In genomic region chr11:23895060-23895426, GRCm38 (mm10) we compare ENCODE assay signal across 8 mouse cellular contexts. TPM values are rescaled to one million over a fixed set of nuclear protein-coding genes. Genes with fewer than 3 reads are reported as not detected.
DNase-seq lines count a peak whose midpoint lies in the region; ATAC-seq and TF ChIP-seq lines count a peak whose summit lies in the region.

Gene Papolg, minus strand, starts transcription at chr11:23895253.

- H3K36me3 ChIP-seq in ES-Bruce4 (ENCODE audit: control insufficient read depth, insufficient read depth, low read length, poor library complexity, severe bottlenecking): no peaks in the 10 kb centered on the region; the same call in 1 of the 2 replicates
- peaks cover 9% of the 10 kb centered on the region for H3K36me3 ChIP-seq in forebrain, embryonic 13.5 days (ENCODE audit: poor library complexity, severe bottlenecking)
- H3K36me3 ChIP-seq in liver, postnatal 0 days (replicated peaks; ENCODE audit: insufficient read depth, low read length): peaks cover 5% of the 10 kb centered on the region
- peaks cover 6% of the 10 kb centered on the region for H3K36me3 ChIP-seq in neural tube, embryonic 14.5 days (ENCODE audit: control insufficient read depth, insufficient read depth, low read length)

- TF ChIP-seq CTCF in ES-Bruce4 (IDR thresholded peaks at IDR 0.05; ENCODE audit: low read depth, low read length): no peak
- TF ChIP-seq CTCF in liver, postnatal 0 days (IDR thresholded peaks at IDR 0.05; ENCODE audit: low read depth): no peak

- H3K4me1 ChIP-seq in ES-Bruce4 (ENCODE audit: control insufficient read depth, insufficient read depth, low read length): no peaks in the 10 kb centered on the region
- H3K4me1 ChIP-seq in forebrain, embryonic 13.5 days: peaks cover 17% of the 10 kb centered on the region
- H3K4me1 ChIP-seq in liver, postnatal 0 days (ENCODE audit: insufficient read depth): peaks cover 6% of the 10 kb centered on the region
- H3K4me1 ChIP-seq in neural tube, embryonic 14.5 days (ENCODE audit: control insufficient read depth, insufficient read depth, low read length): peaks cover 6% of the 10 kb centered on the region; the same call in 1 of the 2 replicates

- intact Hi-C loops in heart, postnatal 10 days (cut with DNase I): loop anchor here (2.0 kb wide), 1 partner anchor 60 kb away; no protein-coding TSS in a partner anchor

- WGBS in forebrain, embryonic 13.5 days: 0% methylated on average over 21 of the region's 21 CpGs
- WGBS in large intestine, adult 2 months: 2% methylated on average over 21 of the region's 21 CpGs
- under 1% methylated on average over 21 of the region's 21 CpGs for WGBS in liver, postnatal 0 days (ENCODE audit: insufficient replicate concordance)
- WGBS in neural tube, embryonic 14.5 days: 0% methylated on average over 21 of the region's 21 CpGs

- H3K9me3 ChIP-seq in ES-Bruce4 (replicated peaks; ENCODE audit: control insufficient read depth, insufficient read depth, low read length, poor library complexity, severe bottlenecking): no peaks in the 10 kb centered on the region
- no peaks in the 10 kb centered on the region for H3K9me3 ChIP-seq in forebrain, embryonic 13.5 days (replicated peaks)
- no peaks in the 10 kb centered on the region for H3K9me3 ChIP-seq in liver, postnatal 0 days (ENCODE audit: low read length)
- H3K9me3 ChIP-seq in neural tube, embryonic 14.5 days (ENCODE audit: control insufficient read depth, low read length): no peaks in the 10 kb centered on the region

- peak within 1 kb of the TSS; percentile 46 for H3K27ac ChIP-seq in ES-Bruce4 (ENCODE audit: insufficient read depth, low read length)
- H3K27ac ChIP-seq in forebrain, embryonic 13.5 days: peak within 1 kb of the TSS; percentile 94
- peak within 1 kb of the TSS; percentile 93 for H3K27ac ChIP-seq in liver, postnatal 0 days (ENCODE audit: low read depth)
- H3K27ac ChIP-seq in neural tube, embryonic 14.5 days (ENCODE audit: low read depth, low read length): peak within 1 kb of the TSS; percentile 92

- peak; percentile 93 to 95 for DNase-seq in heart, postnatal 10 days
- peak; percentile 66 for DNase-seq in large intestine, adult 2 months (ENCODE audit: low read depth, low spot score)
- peak; percentile 96 for DNase-seq in liver, postnatal 0 days
- peak; percentile 96 for DNase-seq in testis, postnatal 10 days (ENCODE audit: low spot score)

- H3K27me3 ChIP-seq in ES-Bruce4 (ENCODE audit: control insufficient read depth, insufficient read depth, low read length, poor library complexity, severe bottlenecking): peaks cover 2% of the 10 kb centered on the region
- H3K27me3 ChIP-seq in forebrain, embryonic 13.5 days: no peaks in the 10 kb centered on the region
- H3K27me3 ChIP-seq in liver, postnatal 0 days (ENCODE audit: insufficient read depth, low read length): no peaks in the 10 kb centered on the region
- no peaks in the 10 kb centered on the region for H3K27me3 ChIP-seq in neural tube, embryonic 14.5 days (ENCODE audit: control insufficient read depth, insufficient read depth, low read length)

- peak within 1 kb of the TSS; percentile 72 for H3K4me2 ChIP-seq in forebrain, embryonic 13.5 days
- peak within 1 kb of the TSS; percentile 98 for H3K4me2 ChIP-seq in liver, postnatal 0 days (ENCODE audit: low read depth, low read length)
- H3K4me2 ChIP-seq in neural tube, embryonic 14.5 days (ENCODE audit: low read depth, low read length): peak within 1 kb of the TSS; percentile 68

- peak; percentile 64 for TF ChIP-seq POLR2A in ES-Bruce4 (IDR thresholded peaks at IDR 0.05; ENCODE audit: insufficient read depth, low read length)

- ATAC-seq in cerebellum, adult (ENCODE audit: insufficient number of reproducible peaks, low FRiP score, low TSS enrichment): peak; percentile 99
- peak; percentile 100 for ATAC-seq in forebrain, embryonic 13.5 days
- ATAC-seq in liver, postnatal 0 days: peak; percentile 100
- peak; percentile 100 for ATAC-seq in neural tube, embryonic 14.5 days (ENCODE audit: low read depth)

- H3K4me3 ChIP-seq in ES-Bruce4 (ENCODE audit: low read depth, low read length): peak within 1 kb of the TSS; percentile 82
- peak within 1 kb of the TSS; percentile 97 for H3K4me3 ChIP-seq in forebrain, embryonic 13.5 days
- peak within 1 kb of the TSS; percentile 99 for H3K4me3 ChIP-seq in liver, postnatal 0 days (ENCODE audit: low read depth, low read length)
- peak within 1 kb of the TSS; percentile 68 for H3K4me3 ChIP-seq in neural tube, embryonic 14.5 days (ENCODE audit: low read depth, low read length)

- TF ChIP-seq EP300 in ES-Bruce4 (IDR thresholded peaks at IDR 0.05; ENCODE audit: insufficient read depth, low read depth, low read length): no peak
- TF ChIP-seq EP300 in liver, postnatal 0 days (IDR thresholded peaks at IDR 0.05; ENCODE audit: low read depth): no peak

- peak within 1 kb of the TSS; percentile 72 for H3K9ac ChIP-seq in ES-Bruce4 (ENCODE audit: low read depth, poor library complexity, severe bottlenecking)
- H3K9ac ChIP-seq in forebrain, embryonic 13.5 days: peak within 1 kb of the TSS; percentile 93
- H3K9ac ChIP-seq in liver, postnatal 0 days (replicated peaks): peak within 1 kb of the TSS; percentile 91
- H3K9ac ChIP-seq in neural tube, embryonic 14.5 days (replicated peaks; ENCODE audit: low read depth, low read length): peak within 1 kb of the TSS; percentile 74

RNA-seq across cellular contexts. Expression of gene Papolg, which starts in this region (rescaled TPM):
- polyA plus RNA-seq in ES-Bruce4 (2011; ENCODE audit: insufficient read depth, insufficient read length, low read depth, missing spikeins): 31.1 and 34.1 TPM in 2 replicates
- polyA plus RNA-seq in forebrain, embryonic 13.5 days (2015; fragmentation: Nextera tagmentation; extraction: Ambion mirVana): 27.4 and 28.0 TPM in 2 replicates
- 1 to 10 TPM; 8.6 to 10.0 TPM for total RNA-seq in heart, postnatal 10 days (2021)
- 2.5 and 3.4 TPM in 2 replicates for polyA plus RNA-seq in large intestine, adult 2 months (2012; rRNA removed)
- 2.3 and 2.5 TPM in 2 replicates for polyA plus RNA-seq in liver, postnatal 0 days (2015; fragmentation: Nextera tagmentation; extraction: Ambion mirVana)
- polyA plus RNA-seq in neural tube, embryonic 14.5 days (2014; fragmentation: Nextera tagmentation; extraction: Ambion mirVana): 23.9 and 24.9 TPM in 2 replicates

Comparison
In these comparisons a context has a peak if more than half of its experiments do, and no peak if none do; other contexts are left out.
1. Peak in every context shown above with its lines: DNase-seq, ATAC-seq, H3K4me3 ChIP-seq and H3K27ac ChIP-seq.